ENCODE assay signal across 1 mouse cellular context in the genomic region with DNA sequence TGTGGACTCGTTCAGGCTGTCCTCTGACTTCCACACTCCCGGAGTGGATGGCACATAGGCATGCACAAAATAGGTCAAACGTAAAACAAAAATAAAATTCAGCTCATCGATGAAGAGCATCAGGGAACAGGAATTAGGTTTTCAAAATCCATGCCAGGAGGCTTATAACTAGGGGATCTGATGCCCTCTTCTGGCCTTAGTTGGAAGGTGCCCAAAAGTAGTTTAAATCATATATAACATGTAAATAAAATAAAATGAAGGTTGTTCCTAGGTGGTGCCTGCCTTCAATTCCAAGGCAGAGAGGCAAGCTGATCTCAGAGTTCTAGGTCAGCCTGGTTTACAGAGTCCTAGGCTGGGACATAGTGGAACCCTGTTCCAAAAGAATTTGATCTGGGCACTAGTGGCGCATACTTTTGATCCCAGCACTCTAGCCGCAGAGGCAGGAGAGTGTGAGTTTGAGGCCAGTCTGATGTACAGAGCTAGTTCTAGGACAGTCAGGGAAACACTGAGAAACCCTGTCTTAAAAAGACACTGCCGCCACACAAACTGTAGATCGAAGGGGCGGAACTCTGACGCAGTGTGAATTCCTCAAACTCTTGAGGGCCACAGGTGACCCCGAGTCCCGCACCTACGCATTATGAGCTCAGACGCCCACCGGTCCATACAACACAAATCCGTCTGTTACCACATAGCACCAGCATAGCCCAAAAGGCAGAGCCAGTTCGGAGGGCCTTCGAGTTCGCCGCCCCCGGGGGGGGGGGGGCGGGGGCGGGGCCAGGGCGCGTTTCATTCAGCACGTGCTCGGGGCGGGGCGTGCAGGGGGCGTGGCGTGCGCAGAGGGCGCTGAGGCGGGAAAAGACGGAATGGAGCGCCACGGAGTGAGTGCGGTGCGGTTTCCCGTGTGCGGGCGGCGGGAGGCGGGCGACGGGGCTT.
TF ChIP-seq lines count a peak whose summit lies in the region.

A gene (plus strand): TSS at position 736 of the 933 bp plus-strand sequence.

TF ChIP-seq in CH12.LX, 34 proteins besides CTCF, POLR2A, EP300 and RAD21 (continued from another document):
- TF ChIP-seq E2F4 (IDR thresholded peaks at IDR 0.05; ENCODE audit: insufficient replicate concordance, low read depth, low read length), result no peak
- no peak for TF ChIP-seq MXI1 (IDR thresholded peaks at IDR 0.05; ENCODE audit: low read depth, low read length)
TF ChIP-seq in CH12.LX: peak in this region for 0.
